Mouse (Mus musculus) midbrain, embryonic 11.5 days (tissue): ENCODE measurements at regions not wholly inside any gene's neighbourhood (a gene's known extent, or its start where the extent isn't known, plus 50 kb on each side); places are given as distances from the start of the nearest gene placed in this dataset.

Experiments
- ATAC-seq: fragments of 200-750 bp; cut with Nextera tagmentation; 2 replicates; pipeline ENCODE4 v1.8.0; 2017; ENCODE audit warnings: moderate TSS enrichment, moderate library complexity; ENCODE audit not compliant: low FRiP score
- DNase-seq: peaks from one replicate; pipeline ENCODE4 v3.0.0; 2015; ENCODE audit warnings: low spot score; ENCODE audit errors: missing footprints
- H3K27ac ChIP-seq: fragments of 300-500 bp; sonication (generic); 2 replicates; pipeline ENCODE4 v1.5.1; 2014; ENCODE audit warnings: low read depth, low read length
- H3K27me3 ChIP-seq: fragments of 300-500 bp; sonication (generic); 2 replicates; pipeline ENCODE4 v1.6.1; 2014; ENCODE audit warnings: mild to moderate bottlenecking, low read length, moderate library complexity, mixed read lengths; ENCODE audit not compliant: control insufficient read depth, insufficient read depth
- H3K36me3 ChIP-seq: fragments of 300-500 bp; sonication (generic); 2 replicates; pipeline ENCODE4 v1.6.1; 2014; ENCODE audit warnings: mild to moderate bottlenecking, low read length, moderate library complexity, mixed read lengths; ENCODE audit not compliant: control insufficient read depth, insufficient read depth
- H3K4me1 ChIP-seq: fragments of 300-500 bp; sonication (generic); 2 replicates; pipeline ENCODE4 v1.6.1; 2014; ENCODE audit warnings: low read length; ENCODE audit not compliant: control insufficient read depth, insufficient read depth
- H3K4me2 ChIP-seq: fragments of 300-500 bp; sonication (generic); 2 replicates; pipeline ENCODE4 v1.6.1; 2014; ENCODE audit warnings: mild to moderate bottlenecking, moderate library complexity
- H3K4me3 ChIP-seq: fragments of 300-500 bp; sonication (generic); 2 replicates; pipeline ENCODE4 v1.5.1; 2014; ENCODE audit warnings: low read depth, low read length
- H3K9ac ChIP-seq: fragments of 300-500 bp; sonication (generic); 2 replicates; pipeline ENCODE4 v1.6.1; 2014; ENCODE audit warnings: low read length
- H3K9me3 ChIP-seq: fragments of 300-500 bp; sonication (generic); 2 replicates; pipeline ENCODE4 v1.6.1; 2016; ENCODE audit warnings: low read length; ENCODE audit not compliant: control insufficient read depth
- whole genome bisulfite sequencing: fragments of 180-500 bp; shearing (Covaris S2); extraction: QIAGEN DNeasy Blood & Tissue Kit; methylation state at CpG from one replicate; pipeline ENCODE4 v1.1.7; 2014; 5-methylcytosine and 5-hydroxymethylcytosine counted together

- WGBS = 65% methylated on average over 5 of the region's 5 CpGs
- no peak for ATAC-seq
- no peak overlapping the region for H3K4me2 ChIP-seq
These were observed 467.3 kb downstream of the Pid1 start for GRCm38 (mm10) chr1:83896650-83897049.

GRCm38 (mm10) chr1:83879109-83879399 is 471.1 kb upstream of the Sphkap start:
- Histone ChIP-seq H3K27me3 (no peaks in the 10 kb centered on the region), H3K9me3 (no peaks in the 10 kb centered on the region), H3K4me3 (no peak overlapping the region), H3K36me3 (no peaks in the 10 kb centered on the region), H3K4me2 (no peak overlapping the region), H3K9ac (no peak overlapping the region), H3K27ac (no peak overlapping the region), H3K4me1 (no peaks in the 10 kb centered on the region)
- DNase-seq = no peak
- WGBS = 89% methylated on average over 4 of the region's 4 CpGs
- ATAC-seq = no peak

More at GRCm38 (mm10) chr1:83896650-83897049, 467.3 kb downstream of the Pid1 start:
- H3K9ac ChIP-seq = no peak overlapping the region
- H3K36me3 ChIP-seq = no peaks in the 10 kb centered on the region
- H3K27me3 ChIP-seq = no peaks in the 10 kb centered on the region
- no peak for DNase-seq
- no peaks in the 10 kb centered on the region for H3K9me3 ChIP-seq
- no peaks in the 10 kb centered on the region for H3K4me1 ChIP-seq
- H3K27ac ChIP-seq = no peak overlapping the region
- no peak overlapping the region for H3K4me3 ChIP-seq

GRCm38 (mm10) chr1:83878330-83879108 is 470.5 kb upstream of the Sphkap start:
- no peaks in the 10 kb centered on the region for H3K36me3 ChIP-seq
- H3K4me3 ChIP-seq = no peak overlapping the region
- no peaks in the 10 kb centered on the region for H3K9me3 ChIP-seq
- no peak overlapping the region for H3K27ac ChIP-seq
- no peak for DNase-seq
- 90% methylated on average over 8 of the region's 8 CpGs for WGBS
- ATAC-seq = no peak
- H3K4me2 ChIP-seq = no peak overlapping the region
- no peak overlapping the region for H3K9ac ChIP-seq
- no peaks in the 10 kb centered on the region for H3K27me3 ChIP-seq
- no peaks in the 10 kb centered on the region for H3K4me1 ChIP-seq

- Histone ChIP-seq H3K9ac (no peak overlapping the region), H3K4me1 (no peaks in the 10 kb centered on the region; the same call in 1 of the 2 replicates), H3K4me3 (no peak overlapping the region), H3K27me3 (no peaks in the 10 kb centered on the region), H3K27ac (no peak overlapping the region), H3K9me3 (no peaks in the 10 kb centered on the region), H3K36me3 (no peaks in the 10 kb centered on the region), H3K4me2 (no peak overlapping the region)
- ATAC-seq (no peak), DNase-seq (no peak)
- WGBS = 84% methylated on average over 5 of the region's 5 CpGs
These were observed 463.0 kb upstream of the Sphkap start for GRCm38 (mm10) chr1:83870853-83871567.

- Histone ChIP-seq H3K4me3 (no peak overlapping the region), H3K27ac (no peak overlapping the region), H3K9me3 (no peaks in the 10 kb centered on the region), H3K36me3 (no peaks in the 10 kb centered on the region), H3K9ac (no peak overlapping the region), H3K4me2 (no peak overlapping the region), H3K4me1 (no peaks in the 10 kb centered on the region; the same call in 1 of the 2 replicates), H3K27me3 (no peaks in the 10 kb centered on the region)
- ATAC-seq (no peak), DNase-seq (no peak)
- 90% methylated on average over 2 of the region's 2 CpGs for WGBS
These were observed 461.0 kb upstream of the Sphkap start for GRCm38 (mm10) chr1:83869046-83869445.

GRCm38 (mm10) chr1:83862541-83862940 is 454.5 kb upstream of the Sphkap start:
- H3K36me3 ChIP-seq = no peaks in the 10 kb centered on the region
- H3K9me3 ChIP-seq = no peaks in the 10 kb centered on the region
- WGBS = 96% methylated on average over 1 of the region's 1 CpGs
- H3K27me3 ChIP-seq = no peaks in the 10 kb centered on the region
- DNase-seq (no peak), ATAC-seq (no peak)
- H3K4me3 ChIP-seq = no peak overlapping the region
- H3K4me1 ChIP-seq = no peaks in the 10 kb centered on the region; the same call in 1 of the 2 replicates
- no peak overlapping the region for H3K4me2 ChIP-seq
- H3K27ac ChIP-seq = no peak overlapping the region
- H3K9ac ChIP-seq = no peak overlapping the region

GRCm38 (mm10) chr1:83862128-83862527 is 454.1 kb upstream of the Sphkap start:
- 70% methylated on average over 3 of the region's 3 CpGs for WGBS
- H3K9me3 ChIP-seq = no peaks in the 10 kb centered on the region
- H3K4me2 ChIP-seq = no peak overlapping the region
- H3K9ac ChIP-seq = no peak overlapping the region
- no peaks in the 10 kb centered on the region for H3K36me3 ChIP-seq
- H3K27ac ChIP-seq = no peak overlapping the region
- H3K27me3 ChIP-seq = no peaks in the 10 kb centered on the region
- ATAC-seq (no peak), DNase-seq (no peak)
- H3K4me1 ChIP-seq = no peaks in the 10 kb centered on the region; the same call in 1 of the 2 replicates
- no peak overlapping the region for H3K4me3 ChIP-seq

- ATAC-seq = no peak
- Histone ChIP-seq H3K27me3 (no peaks in the 10 kb centered on the region), H3K27ac (no peak overlapping the region), H3K9me3 (no peaks in the 10 kb centered on the region), H3K36me3 (no peaks in the 10 kb centered on the region), H3K4me3 (no peak overlapping the region), H3K4me1 (no peaks in the 10 kb centered on the region), H3K4me2 (no peak overlapping the region), H3K9ac (no peak overlapping the region)
- no peak for DNase-seq
- 92% methylated on average over 3 of the region's 3 CpGs for WGBS
These were observed 451.9 kb upstream of the Sphkap start for GRCm38 (mm10) chr1:83859732-83860424.

- Histone ChIP-seq H3K36me3 (no peaks in the 10 kb centered on the region), H3K27me3 (no peaks in the 10 kb centered on the region), H3K4me2 (no peak overlapping the region), H3K9ac (no peak overlapping the region), H3K27ac (no peak overlapping the region), H3K4me1 (no peaks in the 10 kb centered on the region), H3K9me3 (no peaks in the 10 kb centered on the region), H3K4me3 (no peak overlapping the region)
- WGBS = 91% methylated on average over 5 of the region's 5 CpGs
- ATAC-seq = no peak
- DNase-seq = no peak
These were observed 446.0 kb upstream of the Sphkap start for GRCm38 (mm10) chr1:83853996-83854395.
